12 mouse cellular contexts compared by ENCODE assay signal in genomic region chr13:81801121-81801520, GRCm38 (mm10). TPM values are rescaled to one million over a fixed set of nuclear protein-coding genes. Genes with fewer than 3 reads are reported as not detected.
A peak's percentile ranks its signal among the peaks of the same experiment; 100 is the strongest.
DNase-seq lines count a peak whose midpoint lies in the region; ATAC-seq and TF ChIP-seq lines count a peak whose summit lies in the region.
"Had no signal": no experiment of that assay in that cellular context is flagged by ENCODE, and none has a peak within 500 bp of the region (broad histone marks: within the 10 kb centered on the region; RNA-seq: fewer than 3 reads in every experiment).

No protein-coding gene starts in this region.

- TF ChIP-seq CTCF in lung, postnatal 0 days (IDR thresholded peaks at IDR 0.05), result peak; percentile 50
- TF ChIP-seq CTCF in lung, adult 2 months (IDR thresholded peaks at IDR 0.05; ENCODE audit: insufficient read depth, low read length), result no peak
- TF ChIP-seq CTCF in Patski (IDR thresholded peaks at IDR 0.05), result peak; percentile 20

- no peak overlapping the region for H3K27ac ChIP-seq in lung, postnatal 0 days (ENCODE audit: low read length)
- H3K27ac ChIP-seq: limb, embryonic 12.5 days had no signal

- no peaks in the 10 kb centered on the region for H3K4me1 ChIP-seq in lung, postnatal 0 days (ENCODE audit: insufficient read depth, low read depth, low read length)
- no peaks in the 10 kb centered on the region for H3K4me1 ChIP-seq in lung, adult 2 months (ENCODE audit: control insufficient read depth, insufficient read depth, low read length)
- H3K4me1 ChIP-seq: limb, embryonic 12.5 days had no signal

- no peak overlapping the region for H3K9ac ChIP-seq in lung, postnatal 0 days (replicated peaks; ENCODE audit: low read depth)
- H3K9ac ChIP-seq: limb, embryonic 12.5 days had no signal

- WGBS in lung, postnatal 0 days, result 28% methylated on average over 3 of the region's 3 CpGs
- WGBS in lung, adult 2 months, result 15% methylated on average over 3 of the region's 3 CpGs

- DNase-seq in frontal cortex, postnatal 10 days (ENCODE audit: low spot score in 2 of 2), result no peak
- DNase-seq in lung, postnatal 0 days (ENCODE audit: low spot score), result peak; percentile 59
- DNase-seq in lung, adult 2 months, result no peak
- no peak for DNase-seq in Patski (ENCODE audit: low read depth, low spot score)
- DNase-seq in naive thymus-derived CD4-positive, alpha-beta T cell, adult 2 months (ENCODE audit: low read depth), result peak; percentile 49
- no peak for DNase-seq in natural killer cell, adult 2 months (ENCODE audit: low spot score in 2 of 2)
- DNase-seq in cerebellum, postnatal 36 days, result no peak
- DNase-seq: heart, adult 11 months; right cerebral cortex, postnatal 14 days; thymus, postnatal 25 days had no signal

- ATAC-seq in frontal cortex, adult (ENCODE audit: low TSS enrichment), result peak; percentile 44; the same call in 1 of the 2 replicates
- no peak for ATAC-seq in lung, postnatal 0 days
- no peak for ATAC-seq in Patski

- H3K4me3 ChIP-seq in lung, postnatal 0 days (ENCODE audit: low read depth, low read length), result no peak overlapping the region
- no peak overlapping the region for H3K4me3 ChIP-seq in lung, adult 2 months (replicated peaks; ENCODE audit: extremely low read depth, low read depth, low read length)
- H3K4me3 ChIP-seq: limb, embryonic 12.5 days had no signal

- TF ChIP-seq EP300 in lung, postnatal 0 days (IDR thresholded peaks at IDR 0.05), result no peak

- in situ Hi-C loops in Patski (cut with MboI; ENCODE audit: low pct_unique_long_range_greater_than_20kb), result no loop called here

- H3K36me3 ChIP-seq in lung, postnatal 0 days (ENCODE audit: insufficient read depth, low read length), result no peaks in the 10 kb centered on the region
- H3K36me3 ChIP-seq: limb, embryonic 12.5 days had no signal

- no peaks in the 10 kb centered on the region for H3K9me3 ChIP-seq in lung, postnatal 0 days (ENCODE audit: low read length)
- H3K9me3 ChIP-seq: limb, embryonic 12.5 days had no signal

- POLR2A ChIA-PET in Patski (lab: Charles Lee), result no interaction called here

- no peaks in the 10 kb centered on the region for H3K27me3 ChIP-seq in lung, postnatal 0 days (replicated peaks; ENCODE audit: insufficient read depth, low read length)
- no peaks in the 10 kb centered on the region for H3K27me3 ChIP-seq in Patski
- H3K27me3 ChIP-seq: limb, embryonic 12.5 days had no signal

- TF ChIP-seq POLR2A in lung, adult 2 months (IDR thresholded peaks at IDR 0.05; ENCODE audit: borderline replicate concordance, extremely low read depth, low read depth, low read length), result no peak

- H3K4me2 ChIP-seq in lung, postnatal 0 days (replicated peaks; ENCODE audit: low read depth, low read length), result no peak overlapping the region
- H3K4me2 ChIP-seq: limb, embryonic 12.5 days had no signal

- CTCF ChIA-PET in Patski (lab: Charles Lee), result interaction anchor here (0.8 to 1.7 kb wide), 2 partner anchors 17 to 18 kb away, joined by 3 to 4 read pairs; partner anchors contain the start of gene Cetn3

RNA-seq across cellular contexts. Expression of gene Cetn3, which starts 18.2 kb away (rescaled TPM):
- polyA plus RNA-seq in lung, postnatal 0 days (2015; fragmentation: Nextera tagmentation; extraction: Ambion mirVana), result 184 and 185 TPM in 2 replicates
- 2.9 and 8.8 TPM in 2 replicates for polyA plus RNA-seq in lung, adult 2 months (2012; rRNA removed)
- 103 TPM for polyA plus RNA-seq in Patski (2021)

Comparison
In these comparisons a context has a peak if more than half of its experiments do, and no peak if none do; other contexts are left out.
1. DNase-seq: peak in lung, postnatal 0 days (single experiment) and naive thymus-derived CD4-positive, alpha-beta T cell, adult 2 months (single experiment); none in frontal cortex, postnatal 10 days (0 of 2), lung, adult 2 months (single experiment), Patski (single experiment), natural killer cell, adult 2 months (0 of 2) and cerebellum, postnatal 36 days (0 of 2).
2. RNA of gene Cetn3, which starts 18.2 kb away (polyA plus RNA-seq): 184 to 185 TPM in lung, postnatal 0 days and 103 TPM in Patski (single experiment); 2.9 to 8.8 TPM in lung, adult 2 months; every median in the first group is over 10 times any median in the second.